Mouse (Mus musculus): Measurements from ENCODE around the gene 2610028H24Rik. TPM values are rescaled to one million over a fixed set of nuclear protein-coding genes. Genes with fewer than 3 reads are reported as not detected.

The 2610028H24Rik gene
- polyA plus RNA-seq, 1 experiment from 2014 or later = not detected

DNA sequence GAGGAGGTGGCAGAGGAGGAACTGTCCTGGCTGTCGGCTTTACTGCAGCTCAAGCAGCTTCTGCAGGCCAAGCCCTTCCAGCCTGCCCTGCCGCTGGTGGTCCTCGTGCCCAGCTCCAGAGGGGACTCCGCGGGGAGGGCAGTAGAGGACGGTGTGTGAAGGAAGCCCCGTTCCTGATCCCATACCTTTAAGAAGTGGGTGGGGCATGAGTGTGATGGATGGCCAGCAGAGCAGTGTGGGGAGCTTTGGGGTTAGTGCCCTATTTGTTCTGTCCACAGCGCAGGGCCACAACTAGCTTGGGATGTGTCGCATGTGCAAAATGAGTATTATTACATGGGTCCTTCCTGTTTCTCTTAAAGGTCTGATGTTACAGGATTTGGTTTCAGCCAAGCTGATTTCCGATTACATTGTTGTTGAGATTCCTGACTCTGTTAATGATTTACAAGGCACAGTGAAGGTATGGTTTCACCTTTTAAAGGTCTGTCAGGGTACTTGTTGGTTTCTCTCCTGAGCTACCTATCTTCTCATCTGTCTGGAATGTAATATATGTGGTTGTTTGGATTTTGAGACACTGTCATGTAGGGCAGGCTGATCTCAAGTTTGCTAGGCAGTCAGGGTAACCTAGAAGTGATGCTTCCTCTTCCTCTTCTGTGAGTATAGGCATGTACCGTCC, 55.5 kb downstream of the 2610028H24Rik start:
- H3K9ac ChIP-seq (ENCODE audit: low read depth, low read length) = no peak overlapping the region
- peaks cover 49% of the 10 kb centered on the region for H3K36me3 ChIP-seq (ENCODE audit: control insufficient read depth, insufficient read depth, low read length)
- H3K9me3 ChIP-seq (ENCODE audit: control insufficient read depth, low read length) = no peaks in the 10 kb centered on the region
- ATAC-seq = no peak
- no peaks in the 10 kb centered on the region for H3K4me1 ChIP-seq (ENCODE audit: control insufficient read depth, insufficient read depth, low read depth, low read length)
- H3K27me3 ChIP-seq (replicated peaks; ENCODE audit: control insufficient read depth, insufficient read depth, low read length) = no peaks in the 10 kb centered on the region
- no peak overlapping the region for H3K27ac ChIP-seq (ENCODE audit: low read depth, low read length)
- no peak overlapping the region for H3K4me2 ChIP-seq (ENCODE audit: low read length)
- 94% methylated on average over 11 of the region's 11 CpGs for WGBS
- H3K4me3 ChIP-seq (ENCODE audit: low read length) = no peak overlapping the region

DNA sequence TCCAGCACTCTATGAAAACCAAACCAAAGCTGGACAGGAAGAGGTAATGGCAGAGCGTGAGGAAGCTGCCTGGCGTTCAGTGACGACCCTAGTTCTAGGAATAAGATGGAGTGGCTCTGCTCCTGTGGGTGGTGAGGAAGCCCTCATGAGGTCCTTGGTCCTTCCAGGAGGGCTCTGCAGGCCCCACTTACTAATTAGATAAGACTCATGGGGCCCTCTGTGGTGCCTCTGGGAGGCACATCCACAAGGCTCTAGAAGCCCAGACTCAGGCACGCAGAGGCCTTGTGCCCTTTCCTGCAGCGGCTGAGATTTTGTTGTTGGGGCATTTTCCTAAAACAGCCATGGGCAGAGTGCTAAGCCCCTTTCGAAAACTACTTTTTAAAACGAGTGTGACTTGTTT, 57.0 kb downstream of the 2610028H24Rik start:
- ATAC-seq = no peak
- H3K4me3 ChIP-seq (ENCODE audit: low read length) = no peak overlapping the region
- H3K9ac ChIP-seq (ENCODE audit: low read depth, low read length) = no peak overlapping the region
- H3K9me3 ChIP-seq (ENCODE audit: control insufficient read depth, low read length) = no peaks in the 10 kb centered on the region
- no peak overlapping the region for H3K27ac ChIP-seq (ENCODE audit: low read depth, low read length)
- H3K4me1 ChIP-seq (ENCODE audit: control insufficient read depth, insufficient read depth, low read depth, low read length) = no peaks in the 10 kb centered on the region
- peaks cover 46% of the 10 kb centered on the region for H3K36me3 ChIP-seq (ENCODE audit: control insufficient read depth, insufficient read depth, low read length)
- no peaks in the 10 kb centered on the region for H3K27me3 ChIP-seq (replicated peaks; ENCODE audit: control insufficient read depth, insufficient read depth, low read length)
- WGBS = 93% methylated on average over 7 of the region's 7 CpGs
- H3K4me2 ChIP-seq (ENCODE audit: low read length) = no peak overlapping the region

Other genes starting within 250 kb of the 2610028H24Rik start
- 364 and 368 TPM in 2 replicates for gene Prmt2, start 211.2 kb upstream of the 2610028H24Rik start, polyA plus RNA-seq (2015; fragmentation: Nextera tagmentation; extraction: Ambion mirVana)
- gene S100b, start 195.2 kb upstream of the 2610028H24Rik start, polyA plus RNA-seq (2015; fragmentation: Nextera tagmentation; extraction: Ambion mirVana) = 6.2 and 7.9 TPM in 2 replicates
- 18.0 and 20.1 TPM in 2 replicates for gene Dip2a, start 103.8 kb upstream of the 2610028H24Rik start, polyA plus RNA-seq (2015; fragmentation: Nextera tagmentation; extraction: Ambion mirVana)
- not detected in 2 replicates for gene AC141477.1, start 8.6 kb upstream of the 2610028H24Rik start, polyA plus RNA-seq (2015; fragmentation: Nextera tagmentation; extraction: Ambion mirVana)
- 5.5 and 7.1 TPM in 2 replicates for gene Pcnt, start 6.3 kb upstream of the 2610028H24Rik start, polyA plus RNA-seq (2015; fragmentation: Nextera tagmentation; extraction: Ambion mirVana)
- gene Mcm3ap, start 19.8 kb downstream of the 2610028H24Rik start, polyA plus RNA-seq (2015; fragmentation: Nextera tagmentation; extraction: Ambion mirVana) = 43.8 and 57.2 TPM in 2 replicates
- 5.1 and 5.9 TPM in 2 replicates for gene Ybey, start 20.0 kb downstream of the 2610028H24Rik start, polyA plus RNA-seq (2015; fragmentation: Nextera tagmentation; extraction: Ambion mirVana)
- gene Lss, start 82.5 kb downstream of the 2610028H24Rik start, polyA plus RNA-seq (2015; fragmentation: Nextera tagmentation; extraction: Ambion mirVana) = 41.6 and 50.7 TPM in 2 replicates
- gene Spatc1l, start 113.2 kb downstream of the 2610028H24Rik start, polyA plus RNA-seq (2015; fragmentation: Nextera tagmentation; extraction: Ambion mirVana) = 0.14 TPM in 1 of 2 replicates, not detected in the other
- 0.08 and 0.10 TPM in 2 replicates for gene Ftcd, start 126.6 kb downstream of the 2610028H24Rik start, polyA plus RNA-seq (2015; fragmentation: Nextera tagmentation; extraction: Ambion mirVana)
- 20.0 and 35.2 TPM in 2 replicates for gene Col6a2, start 174.5 kb downstream of the 2610028H24Rik start, polyA plus RNA-seq (2015; fragmentation: Nextera tagmentation; extraction: Ambion mirVana)

Measured in hindbrain, embryonic 16.5 days (tissue).